Mouse (Mus musculus): ENCODE results near the gene Ppp6r3.

The Ppp6r3 gene

DNA sequence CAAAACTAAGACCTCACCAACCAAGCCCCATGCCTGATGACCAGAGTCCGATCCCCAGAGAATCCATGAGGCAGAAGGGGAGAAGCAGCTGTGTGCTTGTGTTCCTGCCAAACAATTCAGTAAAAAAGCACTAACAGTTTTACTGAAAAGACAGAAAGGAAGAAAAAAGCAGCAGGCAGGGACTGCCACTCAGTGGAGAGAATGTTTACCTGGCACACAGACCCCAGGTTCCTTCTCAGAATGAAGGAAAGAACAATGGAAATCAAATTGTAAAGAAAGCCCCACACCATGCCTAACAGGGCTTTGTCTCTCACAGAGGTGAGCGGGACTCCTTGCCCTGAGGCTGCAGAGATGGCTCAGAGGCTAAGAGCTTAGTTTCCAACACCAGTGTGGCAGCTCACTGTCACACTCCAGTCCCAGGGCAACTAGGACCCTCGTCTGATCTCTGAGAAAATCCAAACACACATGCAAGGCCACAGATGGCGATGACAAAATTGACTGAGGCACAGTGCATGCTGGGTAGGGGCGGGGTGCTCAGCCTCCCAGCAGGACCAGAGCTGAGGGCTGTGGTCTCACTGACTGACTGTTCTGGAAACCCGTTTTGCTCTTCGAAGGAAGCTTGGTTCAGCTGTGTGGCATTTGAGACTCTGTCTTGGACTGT lies 146.3 kb downstream of the Ppp6r3 start:
- no peak for DNase-seq

DNA sequence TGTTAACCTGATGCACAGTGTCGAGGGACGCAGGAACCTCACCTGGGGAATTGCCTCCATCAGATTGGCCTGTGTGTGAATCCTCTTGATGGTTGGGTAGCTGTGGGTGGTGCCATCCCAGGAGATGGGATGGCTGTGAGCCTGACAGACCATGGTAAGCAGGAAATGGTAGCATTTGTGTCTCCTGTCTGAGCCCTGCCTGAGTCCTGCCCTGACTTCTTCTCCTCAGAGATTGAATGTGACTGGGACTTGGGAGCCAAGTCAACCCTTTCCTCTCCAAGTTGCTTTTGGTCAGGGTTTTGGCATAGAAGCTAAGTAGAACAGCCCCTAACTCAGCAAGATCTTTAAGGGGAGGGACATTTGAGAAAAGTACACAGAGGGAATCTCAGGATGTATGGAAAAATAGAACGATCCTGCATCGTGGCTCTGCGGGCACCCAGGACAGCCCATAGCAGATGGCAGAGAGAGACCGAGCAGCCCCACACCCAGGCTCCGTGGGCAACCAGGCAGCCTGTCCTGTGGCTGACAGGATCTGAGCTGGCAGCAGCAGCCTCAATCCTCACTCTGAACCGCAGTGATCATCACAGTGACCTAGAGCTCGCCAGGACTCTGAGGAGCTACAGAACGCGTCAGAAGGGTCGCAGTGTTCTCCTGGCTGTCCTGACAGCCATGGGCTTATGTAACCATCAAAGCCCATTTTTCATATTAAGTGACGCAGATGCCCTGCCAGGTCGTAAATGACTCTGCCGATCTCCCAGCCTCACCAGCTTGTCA lies 147.3 kb downstream of the Ppp6r3 start:
- no peak for DNase-seq

DNA sequence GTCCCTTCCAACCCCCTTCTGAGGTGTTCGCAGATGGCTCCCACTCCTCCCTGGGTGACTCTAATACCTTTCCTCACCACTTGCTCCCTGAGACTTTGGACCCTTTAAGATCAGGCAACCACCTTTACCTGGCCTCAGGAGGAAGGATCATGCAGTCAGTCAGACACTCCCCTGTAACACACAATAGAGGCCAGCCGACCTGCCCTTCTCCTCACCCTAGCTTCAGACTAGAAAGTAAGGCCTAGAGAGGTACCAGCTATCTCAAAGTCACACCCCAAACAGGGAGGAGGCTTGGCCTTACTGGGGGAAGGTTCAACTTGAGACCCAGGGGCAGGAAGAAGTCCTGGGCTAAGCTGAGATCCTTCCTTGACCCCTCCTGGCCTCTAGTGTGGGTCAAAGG lies 151.3 kb downstream of the Ppp6r3 start:
- no peak for DNase-seq

DNA sequence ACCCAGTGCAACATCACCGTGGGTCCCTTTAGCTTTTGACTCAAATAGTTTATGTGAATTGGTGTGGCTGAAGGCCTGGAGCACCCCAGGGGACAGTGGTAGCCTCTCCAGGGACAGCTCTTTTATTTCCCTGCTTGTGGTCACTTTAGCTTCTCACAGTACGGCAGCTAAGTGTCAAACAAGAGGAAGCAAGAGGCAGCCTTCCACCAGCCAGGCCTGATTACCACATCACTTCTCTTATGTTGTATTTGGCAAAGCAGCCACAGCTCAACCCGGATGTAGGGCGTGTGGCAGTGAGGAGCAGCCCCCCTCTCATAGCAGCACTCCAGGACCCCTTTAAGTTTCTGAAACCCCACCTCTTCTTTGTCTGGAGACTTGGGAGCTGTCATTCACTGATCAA lies 152.6 kb downstream of the Ppp6r3 start:
- no peak for DNase-seq

DNA sequence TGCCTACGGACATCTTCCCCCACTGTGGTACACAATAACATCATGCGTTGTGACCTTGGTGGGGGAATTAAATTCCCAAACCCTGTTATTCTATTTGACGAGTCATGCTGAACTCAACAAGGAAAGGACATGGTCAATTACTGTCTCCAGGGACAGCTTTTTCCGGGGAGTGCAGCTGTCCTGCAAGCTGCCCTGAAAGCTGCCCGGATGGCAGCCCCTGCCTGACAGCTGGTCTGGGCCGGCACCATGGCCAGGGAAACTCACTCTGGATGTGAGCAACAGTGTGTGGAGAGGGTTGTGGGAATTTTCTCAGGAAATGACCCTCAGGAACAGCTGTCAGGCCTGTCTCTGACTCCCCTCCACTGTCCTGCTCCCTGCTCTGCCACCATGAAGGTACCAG lies 153.1 kb downstream of the Ppp6r3 start:
- DNase-seq, result no peak

DNA sequence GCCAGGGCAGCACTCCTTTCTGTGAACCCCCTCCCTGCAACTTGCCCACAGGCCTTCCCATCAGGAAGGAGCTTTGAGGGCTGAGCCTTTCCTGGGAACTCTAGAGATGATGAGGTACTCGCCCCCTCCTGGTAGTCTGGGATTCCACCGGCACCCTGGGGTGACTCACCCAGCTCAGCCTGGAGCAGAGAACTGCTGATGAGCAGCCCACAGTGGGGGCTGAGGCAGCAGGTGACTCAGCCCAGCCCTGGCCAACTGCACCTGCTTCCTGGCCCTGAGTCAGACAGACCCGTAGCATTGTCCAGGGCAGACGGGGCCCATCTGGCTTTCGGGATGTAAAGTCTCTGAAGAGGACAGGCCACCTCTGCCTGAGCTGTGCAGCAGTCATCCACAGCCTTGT lies 156.3 kb downstream of the Ppp6r3 start:
- DNase-seq, result no peak

DNA sequence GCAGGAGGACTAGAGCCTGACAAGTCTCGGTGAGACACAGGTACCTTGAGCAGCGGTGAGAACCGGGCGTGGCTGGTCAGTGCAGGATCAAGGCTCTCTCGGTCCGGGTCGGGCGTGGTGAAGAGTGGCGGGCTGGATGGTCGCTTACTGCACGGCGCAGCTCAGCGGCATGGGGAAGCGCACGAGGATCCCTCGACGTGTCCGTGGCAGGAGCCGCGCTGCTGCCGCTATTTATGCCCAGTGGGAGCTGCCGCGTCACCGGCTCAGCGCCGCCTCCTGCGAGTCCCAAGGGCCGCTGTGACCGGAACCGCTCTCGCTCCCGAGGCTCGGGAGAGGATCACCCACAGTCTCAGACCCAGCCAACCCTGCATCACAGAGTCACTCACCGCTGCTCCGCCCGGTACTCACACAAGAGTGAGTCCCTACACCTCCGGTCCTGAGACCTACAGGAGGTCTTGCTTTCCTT lies 161.2 kb downstream of the Ppp6r3 start, which contains the start of gene Gal:
Gene Gal (minus strand): TSS at position 277 of the 466 bp plus-strand sequence.
- no peak for DNase-seq

DNA sequence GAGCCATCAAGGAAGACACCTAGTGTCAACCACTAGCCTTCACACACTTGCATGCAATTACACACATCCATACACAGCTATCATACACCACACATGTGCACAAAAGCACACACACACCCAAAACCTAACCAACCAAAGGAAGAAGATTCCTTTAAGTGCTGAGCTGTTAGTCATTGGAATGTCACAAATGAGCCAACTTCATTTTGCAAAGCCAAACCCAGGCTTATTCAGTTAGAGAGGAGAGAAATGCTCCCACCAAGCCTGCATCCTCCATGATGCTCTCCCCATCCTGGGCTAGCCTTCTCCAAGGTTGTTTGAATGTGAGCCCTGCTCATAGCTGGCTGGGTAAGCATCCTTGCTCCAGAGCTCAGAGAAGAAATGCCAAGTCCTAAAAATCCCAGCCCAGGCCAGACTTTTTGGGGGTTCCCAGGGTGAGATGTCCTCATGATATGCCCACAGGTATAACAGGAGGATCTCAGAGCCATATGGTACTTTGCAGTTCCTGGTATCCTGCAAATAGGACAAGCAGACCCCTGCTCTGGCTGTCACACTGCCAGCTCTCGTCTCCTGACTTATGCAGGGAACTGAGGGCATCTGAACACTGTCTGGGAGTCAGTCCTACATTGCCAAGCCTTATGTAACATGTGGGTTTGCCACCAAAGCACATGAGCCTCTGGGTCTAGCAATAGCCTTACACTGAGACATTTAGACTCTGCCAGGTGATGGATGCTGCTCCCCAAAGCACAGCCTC lies 169.8 kb downstream of the Ppp6r3 start:
- DNase-seq, result no peak

Measured in cerebellum, adult 11-12 months (tissue).